Mouse (Mus musculus) right cerebral cortex, postnatal 36 days (tissue): Measurements from ENCODE around the gene Gm45062.

Source experiments
- DNase-seq, 2 experiments: peaks; one replicate each; pipeline ENCODE4 v3.0.0; 2022; ENCODE audit warnings: low spot score in 2 of 2, mixed read lengths in 1 of 2

Gm45062 gene

GRCm38 (mm10) chr6:8474316-8474715 is 215.1 kb downstream of the Gm45062 start:
- DNase-seq = no peak

- no peak for DNase-seq
Observed at GRCm38 (mm10) chr6:8474820-8475219, 215.6 kb downstream of the Gm45062 start.

- no peak for DNase-seq
Observed at GRCm38 (mm10) chr6:8479176-8479575, 219.9 kb downstream of the Gm45062 start.

- no peak for DNase-seq
Observed at GRCm38 (mm10) chr6:8484437-8485275, 225.4 kb downstream of the Gm45062 start.

GRCm38 (mm10) chr6:8485414-8486175 is 226.3 kb downstream of the Gm45062 start:
- DNase-seq = no peak

- no peak for DNase-seq
Observed at GRCm38 (mm10) chr6:8486391-8487043, 227.3 kb downstream of the Gm45062 start.

GRCm38 (mm10) chr6:8487044-8487853 is 228.0 kb downstream of the Gm45062 start:
- no peak for DNase-seq

GRCm38 (mm10) chr6:8488249-8488648 is 229.0 kb downstream of the Gm45062 start:
- no peak for DNase-seq

- no peak for DNase-seq
Observed at GRCm38 (mm10) chr6:8489266-8489665, 230.0 kb downstream of the Gm45062 start.

GRCm38 (mm10) chr6:8489938-8490585 is 230.8 kb downstream of the Gm45062 start:
- no peak for DNase-seq

- no peak for DNase-seq
Observed at GRCm38 (mm10) chr6:8492248-8492647, 233.0 kb downstream of the Gm45062 start.

- DNase-seq = no peak
Observed at GRCm38 (mm10) chr6:8495109-8495826, 236.0 kb downstream of the Gm45062 start.

- no peak for DNase-seq
Observed at GRCm38 (mm10) chr6:8495827-8496222, 236.6 kb downstream of the Gm45062 start.

GRCm38 (mm10) chr6:8497234-8497867 is 238.1 kb downstream of the Gm45062 start:
- DNase-seq = no peak

GRCm38 (mm10) chr6:8497868-8498257 is 238.6 kb downstream of the Gm45062 start:
- no peak for DNase-seq

- no peak for DNase-seq
Observed at GRCm38 (mm10) chr6:8498961-8499360, 239.7 kb downstream of the Gm45062 start.

GRCm38 (mm10) chr6:8503953-8504352 is 244.7 kb downstream of the Gm45062 start:
- DNase-seq = no peak

GRCm38 (mm10) chr6:8504521-8505228 is 245.4 kb downstream of the Gm45062 start:
- no peak for DNase-seq

- DNase-seq = no peak
Observed at GRCm38 (mm10) chr6:8506631-8507030, 247.4 kb downstream of the Gm45062 start.
